Mouse (Mus musculus): ENCODE data around the gene 2810459M11Rik. TPM values are rescaled to one million over a fixed set of nuclear protein-coding genes. Genes with fewer than 3 reads are reported as not detected.

Gene 2810459M11Rik
- total and polyA plus RNA-seq, 2 experiments from 2014 or later: not detected

- ATAC-seq (ENCODE audit: insufficient read depth, low read depth) (no peak), DNase-seq (ENCODE audit: low spot score) (no peak)
- Histone ChIP-seq H3K4me3 (ENCODE audit: low read depth, low read length) (no peak overlapping the region), H3K9ac (replicated peaks; ENCODE audit: low read depth, low read length) (no peak overlapping the region), H3K27me3 (ENCODE audit: control insufficient read depth, insufficient read depth, low read length) (no peaks in the 10 kb centered on the region), H3K9me3 (replicated peaks; ENCODE audit: control insufficient read depth, low read length) (no peaks in the 10 kb centered on the region), H3K27ac (ENCODE audit: low read depth) (no peak overlapping the region), H3K36me3 (replicated peaks; ENCODE audit: control insufficient read depth, insufficient read depth, low read length) (peaks cover 67% of the 10 kb centered on the region), H3K4me1 (ENCODE audit: control insufficient read depth, insufficient read depth) (no peaks in the 10 kb centered on the region), H3K4me2 (ENCODE audit: low read depth, low read length) (no peak overlapping the region)
- TF ChIP-seq CTCF (IDR thresholded peaks at IDR 0.05; ENCODE audit: low read depth): no peak
- TF ChIP-seq EP300 (IDR thresholded peaks at IDR 0.05; ENCODE audit: low read depth): no peak
- WGBS: 96% methylated on average over 2 of the region's 2 CpGs
Observed at GRCm38 (mm10) chr1:86076565-86076964, 30.9 kb downstream of the 2810459M11Rik start.

GRCm38 (mm10) chr1:86094413-86094812 is 48.8 kb downstream of the 2810459M11Rik start:
- Histone ChIP-seq H3K4me2 (ENCODE audit: low read depth, low read length) (no peak overlapping the region), H3K27me3 (ENCODE audit: control insufficient read depth, insufficient read depth, low read length) (no peaks in the 10 kb centered on the region), H3K36me3 (replicated peaks; ENCODE audit: control insufficient read depth, insufficient read depth, low read length) (peaks cover 67% of the 10 kb centered on the region), H3K27ac (ENCODE audit: low read depth) (no peak overlapping the region), H3K4me1 (ENCODE audit: control insufficient read depth, insufficient read depth) (no peaks in the 10 kb centered on the region), H3K9ac (replicated peaks; ENCODE audit: low read depth, low read length) (no peak overlapping the region), H3K4me3 (ENCODE audit: low read depth, low read length) (no peak overlapping the region), H3K9me3 (replicated peaks; ENCODE audit: control insufficient read depth, low read length) (no peaks in the 10 kb centered on the region)
- TF ChIP-seq CTCF (IDR thresholded peaks at IDR 0.05; ENCODE audit: low read depth): no peak
- TF ChIP-seq EP300 (IDR thresholded peaks at IDR 0.05; ENCODE audit: low read depth): no peak
- ATAC-seq (ENCODE audit: insufficient read depth, low read depth) (no peak), DNase-seq (ENCODE audit: low spot score) (no peak)
- WGBS: 79% methylated on average over 7 of the region's 7 CpGs

GRCm38 (mm10) chr1:86105054-86105453 is 59.4 kb downstream of the 2810459M11Rik start:
- Histone ChIP-seq H3K27me3 (ENCODE audit: control insufficient read depth, insufficient read depth, low read length) (no peaks in the 10 kb centered on the region), H3K4me1 (ENCODE audit: control insufficient read depth, insufficient read depth) (no peaks in the 10 kb centered on the region), H3K4me3 (ENCODE audit: low read depth, low read length) (no peak overlapping the region), H3K4me2 (ENCODE audit: low read depth, low read length) (no peak overlapping the region), H3K9me3 (replicated peaks; ENCODE audit: control insufficient read depth, low read length) (no peaks in the 10 kb centered on the region), H3K36me3 (replicated peaks; ENCODE audit: control insufficient read depth, insufficient read depth, low read length) (peaks cover 14% of the 10 kb centered on the region), H3K9ac (replicated peaks; ENCODE audit: low read depth, low read length) (no peak overlapping the region), H3K27ac (ENCODE audit: low read depth) (no peak overlapping the region)
- no peak for ATAC-seq (ENCODE audit: insufficient read depth, low read depth)
- TF ChIP-seq EP300 (IDR thresholded peaks at IDR 0.05; ENCODE audit: low read depth) (no peak), CTCF (IDR thresholded peaks at IDR 0.05; ENCODE audit: low read depth) (no peak)
- 100% methylated on average over 1 of the region's 1 CpGs for WGBS
- no peak for DNase-seq (ENCODE audit: low spot score)

Other genes starting within 250 kb of the 2810459M11Rik start
- gene Itm2c, start 151.6 kb upstream of the 2810459M11Rik start, total RNA-seq (2014; rRNA removed; ENCODE audit: low replicate concordance): 180 and 255 TPM in 2 replicates
- gene Itm2c, start 151.6 kb upstream of the 2810459M11Rik start, polyA plus RNA-seq (2015; fragmentation: Nextera tagmentation; extraction: Ambion mirVana): 144 and 146 TPM in 2 replicates
- not detected in 2 replicates for gene 4933407L21Rik, start 117.4 kb upstream of the 2810459M11Rik start, total RNA-seq (2014; rRNA removed; ENCODE audit: low replicate concordance)
- not detected in 2 replicates for gene 4933407L21Rik, start 117.4 kb upstream of the 2810459M11Rik start, polyA plus RNA-seq (2015; fragmentation: Nextera tagmentation; extraction: Ambion mirVana)
- 0.15 TPM in 1 of 2 replicates, not detected in the other for gene Gpr55, start 84.9 kb upstream of the 2810459M11Rik start, total RNA-seq (2014; rRNA removed; ENCODE audit: low replicate concordance)
- gene Gpr55, start 84.9 kb upstream of the 2810459M11Rik start, polyA plus RNA-seq (2015; fragmentation: Nextera tagmentation; extraction: Ambion mirVana): 0.04 TPM in 1 of 2 replicates, not detected in the other
- not detected in 2 replicates for gene Spata3, start 29.0 kb upstream of the 2810459M11Rik start, total RNA-seq (2014; rRNA removed; ENCODE audit: low replicate concordance)
- gene Spata3, start 29.0 kb upstream of the 2810459M11Rik start, polyA plus RNA-seq (2015; fragmentation: Nextera tagmentation; extraction: Ambion mirVana): not detected in 2 replicates
- 58.3 and 101 TPM in 2 replicates for gene Psmd1, start 18.5 kb downstream of the 2810459M11Rik start, total RNA-seq (2014; rRNA removed; ENCODE audit: low replicate concordance)
- 110 and 116 TPM in 2 replicates for gene Psmd1, start 18.5 kb downstream of the 2810459M11Rik start, polyA plus RNA-seq (2015; fragmentation: Nextera tagmentation; extraction: Ambion mirVana)
- gene Htr2b, start 66.1 kb downstream of the 2810459M11Rik start, total RNA-seq (2014; rRNA removed; ENCODE audit: low replicate concordance): not detected in 2 replicates
- gene Htr2b, start 66.1 kb downstream of the 2810459M11Rik start, polyA plus RNA-seq (2015; fragmentation: Nextera tagmentation; extraction: Ambion mirVana): 0.11 and 0.25 TPM in 2 replicates
- gene Gm21972, start 87.8 kb downstream of the 2810459M11Rik start, total RNA-seq (2014; rRNA removed; ENCODE audit: low replicate concordance): not detected in 2 replicates
- gene Gm21972, start 87.8 kb downstream of the 2810459M11Rik start, polyA plus RNA-seq (2015; fragmentation: Nextera tagmentation; extraction: Ambion mirVana): not detected in 2 replicates
- gene Armc9, start 108.9 kb downstream of the 2810459M11Rik start, total RNA-seq (2014; rRNA removed; ENCODE audit: low replicate concordance): 1.5 and 2.7 TPM in 2 replicates
- 5.1 and 5.9 TPM in 2 replicates for gene Armc9, start 108.9 kb downstream of the 2810459M11Rik start, polyA plus RNA-seq (2015; fragmentation: Nextera tagmentation; extraction: Ambion mirVana)